Mouse (Mus musculus) thymus, adult 18-20 months (tissue): ENCODE data around the gene Zkscan2.

Experiments
- DNase-seq, 2 experiments: peaks; one replicate each; pipeline ENCODE4 v3.0.0; 2022; ENCODE audit warnings: mixed read lengths in 2 of 2

Zkscan2 gene

DNA sequence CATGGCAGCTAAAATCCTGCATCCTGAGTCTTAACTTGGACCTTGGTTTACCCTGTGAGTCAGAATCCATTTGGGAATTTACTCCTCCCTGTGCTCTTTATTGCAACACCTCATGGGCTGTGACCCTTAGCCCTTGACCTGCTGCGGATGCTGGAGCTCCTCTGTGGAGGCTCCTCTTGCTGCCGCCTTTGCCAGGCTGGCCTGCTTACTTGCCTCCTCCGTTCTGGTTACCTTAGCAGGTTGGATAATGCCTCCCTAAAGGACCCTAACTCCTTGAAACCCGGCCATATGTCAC lies 69.9 kb downstream of the Zkscan2 start:
- DNase-seq = no peak

DNA sequence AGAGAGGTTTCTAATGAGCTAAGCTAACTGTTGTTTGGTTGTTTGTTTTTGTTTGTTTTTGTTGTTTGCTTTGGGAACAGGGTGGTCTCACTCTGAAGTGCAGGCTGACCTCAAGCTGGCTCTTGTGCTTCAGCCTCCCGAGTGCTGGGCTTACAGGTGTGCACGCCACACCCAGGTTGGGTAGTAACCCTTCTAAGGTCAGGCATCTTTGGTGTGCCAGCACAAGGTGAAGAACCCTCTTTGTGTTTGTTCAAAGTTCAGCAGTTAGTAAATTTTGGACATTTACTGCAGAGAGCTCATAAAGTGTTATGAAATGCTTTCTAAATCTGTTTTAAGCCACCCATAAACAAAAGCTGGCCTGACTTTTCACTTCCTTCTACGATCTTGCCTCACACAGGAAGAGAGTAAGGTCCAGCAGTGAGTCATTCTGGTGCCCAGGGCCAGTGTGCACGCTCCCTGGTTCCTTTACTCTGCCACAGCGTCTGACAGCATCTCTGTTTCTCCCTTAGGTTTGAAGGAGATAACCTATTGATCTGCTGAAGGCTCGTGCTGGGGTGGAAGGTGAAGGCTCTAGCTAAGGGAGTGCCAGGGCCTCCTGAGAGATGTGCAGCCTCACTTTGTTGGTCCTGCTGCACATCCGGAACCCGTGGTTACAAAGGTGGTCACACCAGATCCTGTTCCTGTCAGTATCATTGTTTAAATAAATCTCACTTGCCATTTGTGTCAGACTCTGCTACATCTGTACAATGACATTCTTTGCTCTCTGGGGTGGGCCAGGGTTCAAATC lies 70.4 kb downstream of the Zkscan2 start:
- DNase-seq = no peak
